Mouse (Mus musculus) stomach, postnatal 0 days (tissue): ENCODE data around the gene Nfkb2.

Experiments used
- CTCF ChIP-seq: IDR thresholded peaks from 2 replicates; pipeline ENCODE4 v1.5.1; 2016; ENCODE audit warnings: antibody characterized with exemption, low read depth, mild to moderate bottlenecking, moderate library complexity
- EP300 ChIP-seq: optimal IDR thresholded peaks from 2 replicates; pipeline ENCODE3; 2016; ENCODE audit warnings: antibody characterized with exemption

DNA sequence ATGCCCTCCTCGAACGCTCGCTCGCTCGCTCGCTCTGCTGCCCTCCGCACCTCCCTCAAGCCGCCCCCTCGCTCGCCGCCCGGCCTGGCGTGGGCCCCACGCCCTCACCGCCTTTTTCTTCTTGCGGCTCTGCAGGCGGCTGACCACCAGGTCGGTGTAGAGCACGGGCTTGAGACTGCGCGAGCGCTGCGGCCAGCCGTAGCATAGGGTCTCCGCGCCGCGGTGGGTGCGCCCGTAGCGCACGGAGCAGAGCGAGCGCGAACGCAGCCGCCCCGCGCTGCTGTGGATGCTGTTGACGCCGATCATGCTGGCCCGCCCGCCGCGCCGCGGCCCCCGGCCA, 13.4 kb downstream of the Nfkb2 start:
- TF ChIP-seq CTCF, result no peak
- no peak for TF ChIP-seq EP300
